Mouse (Mus musculus) limb, embryonic 11.5 days (tissue): ENCODE results near the gene Olfr1033. TPM values are rescaled to one million over a fixed set of nuclear protein-coding genes. Genes with fewer than 3 reads are reported as not detected.
"Not testable (repeated sequence)": the region's sequence is repeated elsewhere in the genome, so short reads cannot be mapped to it uniquely, and the experiment has no call there.

Source experiments
- ATAC-seq: fragments of 200-750 bp; cut with Nextera tagmentation; 2 replicates; pipeline ENCODE4 v1.8.0; 2017; ENCODE audit warnings: low read depth; ENCODE audit not compliant: insufficient number of reproducible peaks, low FRiP score, low TSS enrichment
- DNase-seq: peaks from one replicate; pipeline ENCODE4 v3.0.0-alpha.2; 2015; ENCODE audit warnings: low spot score
- H3K27ac ChIP-seq: fragments of 300-500 bp; sonication (generic); replicated peaks from 2 replicates; pipeline ENCODE4 v1.5.1; 2014; ENCODE audit warnings: low read depth, mild to moderate bottlenecking, low read length
- H3K27me3 ChIP-seq: fragments of 300-500 bp; sonication (generic); 2 replicates; pipeline ENCODE4 v1.6.1; 2014; ENCODE audit warnings: mild to moderate bottlenecking, low read length, mixed read lengths; ENCODE audit not compliant: control insufficient read depth, insufficient read depth
- H3K36me3 ChIP-seq: fragments of 300-500 bp; sonication (generic); 2 replicates; pipeline ENCODE4 v1.6.1; 2014; ENCODE audit warnings: mild to moderate bottlenecking, low read length, moderate library complexity, mixed read lengths; ENCODE audit not compliant: control insufficient read depth, insufficient read depth
- H3K4me1 ChIP-seq: fragments of 300-500 bp; sonication (generic); 2 replicates; pipeline ENCODE4 v1.6.1; 2014; ENCODE audit warnings: low read length, mixed read lengths; ENCODE audit not compliant: control insufficient read depth, insufficient read depth
- H3K4me2 ChIP-seq: fragments of 300-500 bp; sonication (generic); 2 replicates; pipeline ENCODE4 v1.6.1; 2014; ENCODE audit warnings: low read depth, mild to moderate bottlenecking, moderate library complexity; ENCODE audit not compliant: severe bottlenecking
- H3K4me3 ChIP-seq: fragments of 300-500 bp; sonication (generic); 2 replicates; pipeline ENCODE4 v1.5.1; 2014; ENCODE audit warnings: low read depth, low read length
- H3K9ac ChIP-seq: fragments of 300-500 bp; sonication (generic); 2 replicates; pipeline ENCODE4 v1.6.1; 2014; ENCODE audit warnings: mild to moderate bottlenecking, low read length
- H3K9me3 ChIP-seq: fragments of 300-500 bp; sonication (generic); 2 replicates; pipeline ENCODE4 v1.6.1; 2016; ENCODE audit warnings: low read length; ENCODE audit not compliant: control insufficient read depth
- WGBS: fragments of 180-500 bp; shearing (Covaris S2); extraction: QIAGEN DNeasy Blood & Tissue Kit; methylation state at CpG from one replicate; pipeline ENCODE4 v1.1.7; 2014; 5-methylcytosine and 5-hydroxymethylcytosine counted together
- polyA plus RNA-seq: library from polyadenylated mRNA; unstranded; fragments of >200 nt; fragmentation: Nextera tagmentation; extraction: Ambion mirVana; gene quantifications from 2 replicates; pipeline ENCODE4 v1.2.1, GENCODE M21; 2014

Olfr1033 gene
- polyA plus RNA-seq = not detected in 2 replicates

GRCm38 (mm10) chr2:86020406-86020805 lies at the start of gene Olfr1033:
Gene Olfr1033, plus strand, starts transcription at chr2:86020633.
- not testable (repeated sequence) for H3K36me3 ChIP-seq, H3K4me1 ChIP-seq, H3K4me3 ChIP-seq, H3K9ac ChIP-seq, ATAC-seq, H3K27me3 ChIP-seq, H3K9me3 ChIP-seq, H3K27ac ChIP-seq
- DNase-seq = peak; percentile 29
- 5% methylated on average over 10 of the region's 11 CpGs for WGBS
- H3K4me2 ChIP-seq = 0 out of 2 replicates have a peak within 1 kb of the TSS, but pooled peaks have one; percentile 27

DNA sequence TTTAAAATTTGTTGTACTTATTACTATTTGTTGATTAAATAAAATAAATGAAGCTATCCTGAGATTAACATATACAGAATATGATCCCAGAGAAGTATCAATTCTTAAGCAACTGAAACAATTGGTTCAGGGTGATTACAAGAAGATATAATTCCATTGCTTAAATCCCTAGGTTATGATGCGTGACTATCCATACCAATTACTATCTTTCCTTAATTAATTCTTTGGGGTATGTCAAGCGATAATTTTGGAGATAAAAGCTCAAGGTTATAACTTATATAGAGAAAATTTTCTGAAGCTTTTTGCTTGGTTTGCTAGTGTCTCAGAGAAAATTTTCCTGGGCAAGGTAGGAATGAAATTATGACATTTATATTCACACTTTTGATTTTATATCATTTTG lies 46.8 kb upstream of the Olfr1033 start, which contains the start of gene Olfr1029:
TSS of gene Olfr1029 (plus strand) at position 301 of the 400 bp plus-strand sequence.
- no peaks in the 10 kb centered on the region for H3K4me1 ChIP-seq
- no peaks in the 10 kb centered on the region for H3K27me3 ChIP-seq
- 89% methylated on average over 2 of the region's 2 CpGs for WGBS
- no peaks in the 10 kb centered on the region for H3K9me3 ChIP-seq
- H3K27ac ChIP-seq = no peak within 1 kb of the TSS
- H3K4me2 ChIP-seq = no peak within 1 kb of the TSS
- H3K9ac ChIP-seq = no peak within 1 kb of the TSS
- no peak for DNase-seq
- H3K36me3 ChIP-seq = no peaks in the 10 kb centered on the region
- H3K4me3 ChIP-seq = no peak within 1 kb of the TSS
- no peak for ATAC-seq

- WGBS = 76% methylated on average over 1 of the region's 1 CpGs
- ATAC-seq (no peak), DNase-seq (no peak)
- Histone ChIP-seq H3K4me1 (no peaks in the 10 kb centered on the region), H3K36me3 (no peaks in the 10 kb centered on the region), H3K27me3 (no peaks in the 10 kb centered on the region), H3K4me2 (no peak within 1 kb of the TSS), H3K9ac (no peak within 1 kb of the TSS), H3K4me3 (no peak within 1 kb of the TSS), H3K9me3 (no peaks in the 10 kb centered on the region), H3K27ac (no peak within 1 kb of the TSS)
Measured at GRCm38 (mm10) chr2:85978976-85979375, 41.5 kb upstream of the Olfr1033 start, which contains the start of gene Olfr1030. Gene Olfr1030, plus strand, starts transcription at chr2:85979276.

- H3K27ac ChIP-seq = no peak within 1 kb of the TSS
- no peaks in the 10 kb centered on the region for H3K36me3 ChIP-seq
- no peak within 1 kb of the TSS for H3K4me3 ChIP-seq
- no peaks in the 10 kb centered on the region for H3K9me3 ChIP-seq
- no peaks in the 10 kb centered on the region for H3K27me3 ChIP-seq
- H3K4me2 ChIP-seq = no peak within 1 kb of the TSS
- H3K9ac ChIP-seq = no peak within 1 kb of the TSS
- H3K4me1 ChIP-seq = no peaks in the 10 kb centered on the region
- WGBS = 62% methylated on average over 3 of the region's 3 CpGs
- ATAC-seq = no peak
- no peak for DNase-seq
Measured at GRCm38 (mm10) chr2:85990004-85990403, 30.4 kb upstream of the Olfr1033 start, which contains the start of gene Olfr1031. Gene Olfr1031, plus strand, starts transcription at chr2:85990304.

DNA sequence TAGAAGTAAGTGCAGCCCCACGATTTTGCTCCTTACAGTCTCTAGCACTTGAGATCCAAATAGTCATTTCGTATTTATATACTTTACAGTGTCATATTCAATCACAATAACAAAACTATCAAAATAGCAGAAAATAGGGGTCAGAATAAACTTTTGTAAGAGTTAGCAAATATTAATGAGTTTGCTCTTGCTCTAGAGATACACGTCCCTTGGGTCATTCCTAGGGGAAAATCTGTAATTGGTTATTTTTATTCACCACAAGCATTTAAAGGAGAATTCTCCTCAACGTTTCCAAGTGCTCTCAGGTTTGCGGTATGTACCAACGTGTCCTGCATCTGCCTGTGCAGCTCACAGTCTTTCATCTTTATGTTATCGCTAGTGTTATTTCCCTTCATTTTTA lies 15.2 kb upstream of the Olfr1033 start, which contains the start of gene Olfr1032:
TSS of gene Olfr1032 (plus strand) at position 301 of the 400 bp plus-strand sequence.
- no peak within 1 kb of the TSS for H3K9ac ChIP-seq
- no peak for ATAC-seq
- no peak for DNase-seq
- no peaks in the 10 kb centered on the region for H3K36me3 ChIP-seq
- H3K4me2 ChIP-seq = no peak within 1 kb of the TSS
- no peak within 1 kb of the TSS for H3K4me3 ChIP-seq
- no peaks in the 10 kb centered on the region for H3K27me3 ChIP-seq
- WGBS = 90% methylated on average over 7 of the region's 7 CpGs
- no peaks in the 10 kb centered on the region for H3K9me3 ChIP-seq
- no peaks in the 10 kb centered on the region for H3K4me1 ChIP-seq
- H3K27ac ChIP-seq = no peak within 1 kb of the TSS

DNA sequence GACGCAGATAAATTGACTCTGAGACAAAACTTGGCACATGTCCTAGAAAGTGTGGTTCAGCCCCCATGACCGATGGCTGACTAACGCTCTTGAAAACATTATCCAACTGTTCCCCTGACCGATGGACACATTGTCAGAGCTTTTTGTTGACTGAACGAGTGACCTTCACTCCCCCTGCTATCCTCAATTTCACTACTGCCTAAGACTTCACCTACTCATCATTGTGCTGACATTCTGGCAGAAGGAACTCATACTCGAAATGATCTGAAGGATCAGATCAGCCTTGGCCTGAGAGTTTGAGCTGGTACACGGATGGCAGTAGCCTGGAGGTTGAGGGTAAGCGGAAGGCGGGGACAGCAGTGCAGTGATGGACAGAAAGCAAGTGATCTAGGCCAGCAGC lies 1.1 kb downstream of the Olfr1033 start:
- H3K4me3 ChIP-seq, H3K4me2 ChIP-seq, ATAC-seq, H3K27ac ChIP-seq, H3K9ac ChIP-seq, DNase-seq, H3K27me3 ChIP-seq, H3K4me1 ChIP-seq, H3K9me3 ChIP-seq, H3K36me3 ChIP-seq: not testable (repeated sequence)
- WGBS = 76% methylated on average over 3 of the region's 9 CpGs

- H3K4me1 ChIP-seq = no peaks in the 10 kb centered on the region
- no peak within 1 kb of the TSS for H3K4me3 ChIP-seq
- H3K9me3 ChIP-seq = no peaks in the 10 kb centered on the region
- H3K27ac ChIP-seq = no peak within 1 kb of the TSS
- no peaks in the 10 kb centered on the region for H3K27me3 ChIP-seq
- no peaks in the 10 kb centered on the region for H3K36me3 ChIP-seq
- H3K9ac ChIP-seq = no peak within 1 kb of the TSS
- ATAC-seq = no peak
- no peak for DNase-seq
- H3K4me2 ChIP-seq = no peak within 1 kb of the TSS
Measured at GRCm38 (mm10) chr2:86045561-86045960, 25.1 kb downstream of the Olfr1033 start, which contains the start of gene Olfr1034. Gene Olfr1034, plus strand, starts transcription at chr2:86045861.

- H3K9ac ChIP-seq, ATAC-seq, H3K4me1 ChIP-seq, H3K4me2 ChIP-seq, H3K9me3 ChIP-seq, H3K36me3 ChIP-seq, H3K27me3 ChIP-seq, DNase-seq, H3K27ac ChIP-seq, H3K4me3 ChIP-seq: not testable (repeated sequence)
Measured at GRCm38 (mm10) chr2:86050777-86051176, 30.3 kb downstream of the Olfr1033 start.

DNA sequence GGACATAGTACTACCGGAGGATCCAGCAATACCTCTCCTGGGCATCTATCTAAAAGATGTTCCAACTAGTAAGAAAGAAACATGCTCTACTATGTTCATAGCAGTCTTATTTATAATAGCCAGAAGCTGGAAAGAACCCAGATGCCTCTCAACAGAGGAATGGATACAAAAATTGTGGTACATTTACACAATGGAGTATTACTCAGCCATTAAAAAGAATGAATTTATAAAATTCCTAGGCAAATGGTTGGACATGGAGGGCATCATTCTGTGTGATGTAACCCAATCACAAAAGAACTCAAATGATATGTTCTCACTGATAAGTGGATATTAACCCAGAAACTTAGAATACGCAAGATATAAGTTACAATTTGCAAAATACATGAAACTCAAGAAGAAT lies 43.3 kb downstream of the Olfr1033 start:
- not testable (repeated sequence) for H3K9ac ChIP-seq, H3K4me2 ChIP-seq, H3K36me3 ChIP-seq, H3K9me3 ChIP-seq, H3K27me3 ChIP-seq, H3K4me3 ChIP-seq, H3K27ac ChIP-seq, DNase-seq, ATAC-seq, H3K4me1 ChIP-seq
- WGBS = 100% methylated on average over 2 of the region's 2 CpGs
